Mouse (Mus musculus): Measurements from ENCODE around the gene Phrf1. TPM values are rescaled to one million over a fixed set of nuclear protein-coding genes. Genes with fewer than 3 reads are reported as not detected.
A peak's percentile ranks its signal among the peaks of the same experiment; 100 is the strongest.

Gene Phrf1
- polyA plus RNA-seq, 1 experiment from 2014 or later, result 46.2 TPM

DNA sequence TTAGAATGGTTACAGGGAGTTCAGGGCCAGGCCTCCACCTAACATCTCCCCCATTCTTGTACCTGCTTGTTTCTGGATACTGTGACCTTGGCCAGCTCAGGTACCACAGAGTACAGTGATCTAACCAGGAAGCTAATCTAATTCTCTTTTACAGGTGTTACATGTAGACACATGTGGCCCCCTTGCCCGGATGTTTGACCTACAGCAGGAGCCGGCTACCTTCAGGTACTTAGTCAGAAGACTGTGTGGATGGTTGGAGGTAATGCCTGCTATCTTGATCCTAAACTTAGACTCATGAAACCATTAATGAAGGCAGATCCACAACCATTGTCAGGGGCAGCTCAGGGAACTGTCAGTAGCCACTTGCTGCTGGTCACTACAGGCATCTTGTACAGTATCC, 32.8 kb upstream of the Phrf1 start:
- peaks cover 29% of the 10 kb centered on the region for H3K4me1 ChIP-seq
- H3K4me3 ChIP-seq, result no peak overlapping the region
- no peak overlapping the region for H3K27ac ChIP-seq (replicated peaks)
- WGBS, result 87% methylated on average over 2 of the region's 2 CpGs
- no peak overlapping the region for H3K9ac ChIP-seq
- H3K36me3 ChIP-seq, result peaks cover 17% of the 10 kb centered on the region
- ATAC-seq (ENCODE audit: extremely low read depth, insufficient number of reproducible peaks, low FRiP score, low TSS enrichment), result no peak
- no peaks in the 10 kb centered on the region for H3K27me3 ChIP-seq (replicated peaks)
- H3K4me2 ChIP-seq, result no peak overlapping the region; the same call in 1 of the 2 replicates
- H3K9me3 ChIP-seq, result no peaks in the 10 kb centered on the region

DNA sequence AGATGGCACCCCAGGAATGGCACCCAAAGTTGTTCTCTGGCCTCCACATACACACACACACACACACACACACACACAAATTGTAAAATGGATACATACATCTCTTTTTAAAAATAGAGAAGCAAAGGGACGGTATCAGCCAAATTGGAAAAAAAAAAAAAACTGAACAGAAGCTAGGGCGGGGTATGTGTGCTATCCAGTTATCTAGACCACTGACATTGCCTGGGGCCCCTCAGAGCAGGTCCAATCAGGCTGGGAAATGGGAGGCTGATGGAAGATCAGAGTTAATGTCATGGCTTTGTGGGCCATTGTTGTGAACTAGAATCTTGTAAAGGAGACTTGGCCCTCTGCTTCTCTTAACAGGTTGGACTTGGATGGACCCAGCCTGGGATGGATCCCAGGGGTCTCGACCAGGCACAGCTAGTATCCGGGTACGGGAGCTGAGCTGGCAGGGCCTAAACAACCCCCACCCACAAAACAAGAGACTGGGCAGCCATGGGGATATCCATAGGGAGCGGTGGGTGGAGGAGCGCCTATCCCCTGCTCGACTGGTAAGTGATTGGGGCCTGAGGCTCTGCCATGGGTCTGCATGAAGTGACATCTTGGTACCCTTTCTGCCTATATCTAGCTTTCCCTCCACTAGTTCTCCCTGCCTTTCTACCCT, 31.8 kb upstream of the Phrf1 start:
- Histone ChIP-seq H3K36me3 (peaks cover 7% of the 10 kb centered on the region), H3K27ac (replicated peaks) (no peak overlapping the region), H3K9me3 (no peaks in the 10 kb centered on the region), H3K4me2 (no peak overlapping the region), H3K4me3 (no peak overlapping the region), H3K9ac (no peak overlapping the region), H3K4me1 (peaks cover 23% of the 10 kb centered on the region), H3K27me3 (replicated peaks) (no peaks in the 10 kb centered on the region)
- no peak for ATAC-seq (ENCODE audit: extremely low read depth, insufficient number of reproducible peaks, low FRiP score, low TSS enrichment)
- 76% methylated on average over 8 of the region's 8 CpGs for WGBS

GRCm38 (mm10) chr7:141198121-141198520, 30.5 kb upstream of the Phrf1 start:
- H3K27ac ChIP-seq (replicated peaks), result no peak overlapping the region
- H3K4me3 ChIP-seq, result no peak overlapping the region
- no peak for ATAC-seq (ENCODE audit: extremely low read depth, insufficient number of reproducible peaks, low FRiP score, low TSS enrichment)
- no peaks in the 10 kb centered on the region for H3K27me3 ChIP-seq (replicated peaks)
- H3K4me1 ChIP-seq, result peaks cover 10% of the 10 kb centered on the region
- 85% methylated on average over 4 of the region's 4 CpGs for WGBS
- H3K36me3 ChIP-seq, result no peaks in the 10 kb centered on the region
- H3K9ac ChIP-seq, result no peak overlapping the region
- no peak overlapping the region for H3K4me2 ChIP-seq
- H3K9me3 ChIP-seq, result no peaks in the 10 kb centered on the region

DNA sequence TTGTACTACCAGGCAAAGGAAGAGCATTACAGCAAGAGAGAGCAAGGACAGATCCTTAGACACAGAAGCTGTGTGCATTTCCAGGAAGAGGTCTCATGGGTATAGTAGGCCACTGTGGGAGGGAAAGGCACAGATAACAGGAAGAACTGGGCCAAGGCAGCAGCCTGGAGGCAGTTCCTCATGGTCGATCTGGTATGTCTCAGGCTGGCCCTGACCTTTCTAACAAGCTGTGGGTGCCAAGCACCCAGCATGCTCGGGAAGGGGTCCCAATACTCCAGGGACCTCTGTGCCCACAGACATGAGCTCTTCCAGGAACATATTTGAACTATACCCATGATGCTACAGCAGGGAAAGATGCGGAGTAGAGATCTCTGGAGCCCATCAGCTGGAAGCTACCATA, 24.0 kb upstream of the Phrf1 start:
- no peak overlapping the region for H3K4me3 ChIP-seq
- no peaks in the 10 kb centered on the region for H3K36me3 ChIP-seq
- WGBS, result 71% methylated on average over 3 of the region's 3 CpGs
- H3K9ac ChIP-seq, result no peak overlapping the region
- H3K27ac ChIP-seq (replicated peaks), result no peak overlapping the region
- no peaks in the 10 kb centered on the region; the same call in 1 of the 2 replicates for H3K27me3 ChIP-seq (replicated peaks)
- no peaks in the 10 kb centered on the region for H3K9me3 ChIP-seq
- ATAC-seq (ENCODE audit: extremely low read depth, insufficient number of reproducible peaks, low FRiP score, low TSS enrichment), result no peak
- no peak overlapping the region for H3K4me2 ChIP-seq
- no peaks in the 10 kb centered on the region for H3K4me1 ChIP-seq

GRCm38 (mm10) chr7:141205504-141205903, 23.1 kb upstream of the Phrf1 start:
- 84% methylated on average over 5 of the region's 5 CpGs for WGBS
- ATAC-seq (ENCODE audit: extremely low read depth, insufficient number of reproducible peaks, low FRiP score, low TSS enrichment), result no peak

GRCm38 (mm10) chr7:141206182-141206937, 22.2 kb upstream of the Phrf1 start:
- H3K4me1 ChIP-seq, result 0 out of 2 replicates have a peak, but pooled peaks cover 8% of the 10 kb centered on the region
- no peaks in the 10 kb centered on the region for H3K36me3 ChIP-seq
- no peak overlapping the region for H3K4me3 ChIP-seq
- no peak overlapping the region for H3K27ac ChIP-seq (replicated peaks)
- peaks cover 9% of the 10 kb centered on the region for H3K27me3 ChIP-seq (replicated peaks)
- no peak overlapping the region for H3K4me2 ChIP-seq
- 83% methylated on average over 18 of the region's 18 CpGs for WGBS
- H3K9ac ChIP-seq, result no peak overlapping the region
- no peak for ATAC-seq (ENCODE audit: extremely low read depth, insufficient number of reproducible peaks, low FRiP score, low TSS enrichment)
- H3K9me3 ChIP-seq, result no peaks in the 10 kb centered on the region

More at GRCm38 (mm10) chr7:141205504-141205903, 23.1 kb upstream of the Phrf1 start:
- peaks cover 1% of the 10 kb centered on the region; the same call in 1 of the 2 replicates for H3K27me3 ChIP-seq (replicated peaks)
- H3K4me2 ChIP-seq, result no peak overlapping the region
- H3K4me1 ChIP-seq, result 0 out of 2 replicates have a peak, but pooled peaks cover 8% of the 10 kb centered on the region
- no peak overlapping the region for H3K27ac ChIP-seq (replicated peaks)
- no peak overlapping the region for H3K9ac ChIP-seq
- H3K9me3 ChIP-seq, result no peaks in the 10 kb centered on the region
- no peaks in the 10 kb centered on the region for H3K36me3 ChIP-seq
- H3K4me3 ChIP-seq, result no peak overlapping the region

DNA sequence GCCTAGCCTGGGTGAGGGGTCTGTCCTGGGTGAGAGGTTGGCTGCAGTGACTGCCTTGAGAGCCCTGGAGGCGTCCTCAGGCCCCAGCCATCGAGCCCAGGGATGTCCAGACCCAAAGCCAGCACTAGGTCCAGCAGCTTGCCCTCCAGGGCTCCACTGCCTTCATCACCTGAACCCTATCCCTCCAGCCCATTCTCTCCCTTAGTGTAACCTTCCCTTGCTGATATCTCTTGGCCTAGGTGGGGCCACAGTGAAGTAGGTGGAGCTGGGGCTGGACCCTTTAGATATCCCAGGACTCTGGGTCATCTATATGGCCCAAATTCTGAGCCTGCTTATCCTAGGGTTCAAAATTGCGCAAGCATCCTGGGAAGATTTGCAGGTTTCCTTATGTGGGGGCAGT, 19.1 kb upstream of the Phrf1 start:
- no peak for ATAC-seq (ENCODE audit: extremely low read depth, insufficient number of reproducible peaks, low FRiP score, low TSS enrichment)
- 0 out of 2 replicates have a peak overlapping the region, but pooled peaks have one; percentile 10 for H3K9ac ChIP-seq
- H3K4me2 ChIP-seq, result no peak overlapping the region
- WGBS, result 66% methylated on average over 3 of the region's 3 CpGs
- H3K4me1 ChIP-seq, result peaks cover 17% of the 10 kb centered on the region
- H3K27ac ChIP-seq (replicated peaks), result no peak overlapping the region
- no peak overlapping the region for H3K4me3 ChIP-seq
- H3K27me3 ChIP-seq (replicated peaks), result peaks cover 12% of the 10 kb centered on the region
- no peaks in the 10 kb centered on the region for H3K9me3 ChIP-seq
- no peaks in the 10 kb centered on the region for H3K36me3 ChIP-seq

DNA sequence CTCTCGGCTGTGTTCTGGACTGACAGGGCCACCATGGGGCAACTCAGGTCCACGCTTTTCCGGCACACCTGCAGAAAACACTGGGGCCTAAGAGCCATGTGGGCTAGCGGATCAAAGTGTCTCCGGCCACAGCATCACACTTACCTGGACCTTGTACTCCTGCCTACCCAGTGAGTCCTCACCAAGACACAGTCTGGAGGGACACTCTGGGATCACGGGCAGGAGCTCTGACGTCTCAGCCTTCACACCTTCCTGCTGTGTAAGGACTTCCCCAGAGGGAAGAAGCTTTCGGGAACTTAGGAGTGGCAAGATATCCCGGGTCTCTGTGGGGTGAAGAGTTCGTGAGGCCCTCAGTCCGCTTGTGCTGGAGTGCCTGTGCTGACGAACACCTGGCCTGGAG, 18.4 kb upstream of the Phrf1 start:
- Histone ChIP-seq H3K27me3 (replicated peaks) (peaks cover 12% of the 10 kb centered on the region), H3K4me1 (peaks cover 23% of the 10 kb centered on the region), H3K27ac (replicated peaks) (no peak overlapping the region), H3K36me3 (no peaks in the 10 kb centered on the region), H3K9ac (no peak overlapping the region), H3K4me2 (no peak overlapping the region), H3K4me3 (no peak overlapping the region), H3K9me3 (no peaks in the 10 kb centered on the region)
- 63% methylated on average over 12 of the region's 12 CpGs for WGBS
- ATAC-seq (ENCODE audit: extremely low read depth, insufficient number of reproducible peaks, low FRiP score, low TSS enrichment), result no peak

- Histone ChIP-seq H3K9me3 (no peaks in the 10 kb centered on the region), H3K36me3 (no peaks in the 10 kb centered on the region), H3K27me3 (replicated peaks) (peaks cover 12% of the 10 kb centered on the region), H3K27ac (replicated peaks) (no peak overlapping the region), H3K4me3 (no peak overlapping the region), H3K4me2 (no peak overlapping the region), H3K4me1 (peaks cover 24% of the 10 kb centered on the region), H3K9ac (no peak overlapping the region)
- no peak for ATAC-seq (ENCODE audit: extremely low read depth, insufficient number of reproducible peaks, low FRiP score, low TSS enrichment)
- WGBS, result 80% methylated on average over 14 of the region's 14 CpGs
These were observed 17.9 kb upstream of the Phrf1 start for GRCm38 (mm10) chr7:141210606-141211131.

DNA sequence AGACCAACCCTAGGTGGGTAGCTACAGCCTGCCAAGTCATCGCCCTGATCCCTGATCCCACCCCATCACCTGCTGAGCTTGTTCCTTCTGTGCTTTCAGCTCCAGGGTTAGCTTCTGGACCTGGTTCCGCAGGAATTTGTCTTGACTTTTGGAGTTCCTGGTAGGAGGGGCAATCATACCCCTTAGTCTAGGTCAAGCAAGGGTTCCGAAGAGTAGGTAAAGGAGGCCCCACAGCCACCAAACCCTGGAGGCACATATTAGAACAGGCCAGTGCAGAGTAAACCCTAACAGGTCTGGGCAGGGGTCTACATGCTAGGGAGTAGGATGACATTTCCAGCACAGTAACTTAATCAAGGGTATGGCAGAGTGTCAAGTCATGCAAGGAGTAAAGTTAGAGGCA, 15.5 kb upstream of the Phrf1 start:
- WGBS, result 83% methylated on average over 3 of the region's 3 CpGs
- Histone ChIP-seq H3K4me3 (no peak overlapping the region), H3K4me1 (peaks cover 41% of the 10 kb centered on the region), H3K36me3 (peaks cover 5% of the 10 kb centered on the region; the same call in 1 of the 2 replicates), H3K27me3 (replicated peaks) (peaks cover 12% of the 10 kb centered on the region), H3K9ac (no peak overlapping the region), H3K9me3 (no peaks in the 10 kb centered on the region), H3K27ac (replicated peaks) (no peak overlapping the region), H3K4me2 (no peak overlapping the region)
- ATAC-seq (ENCODE audit: extremely low read depth, insufficient number of reproducible peaks, low FRiP score, low TSS enrichment), result no peak

DNA sequence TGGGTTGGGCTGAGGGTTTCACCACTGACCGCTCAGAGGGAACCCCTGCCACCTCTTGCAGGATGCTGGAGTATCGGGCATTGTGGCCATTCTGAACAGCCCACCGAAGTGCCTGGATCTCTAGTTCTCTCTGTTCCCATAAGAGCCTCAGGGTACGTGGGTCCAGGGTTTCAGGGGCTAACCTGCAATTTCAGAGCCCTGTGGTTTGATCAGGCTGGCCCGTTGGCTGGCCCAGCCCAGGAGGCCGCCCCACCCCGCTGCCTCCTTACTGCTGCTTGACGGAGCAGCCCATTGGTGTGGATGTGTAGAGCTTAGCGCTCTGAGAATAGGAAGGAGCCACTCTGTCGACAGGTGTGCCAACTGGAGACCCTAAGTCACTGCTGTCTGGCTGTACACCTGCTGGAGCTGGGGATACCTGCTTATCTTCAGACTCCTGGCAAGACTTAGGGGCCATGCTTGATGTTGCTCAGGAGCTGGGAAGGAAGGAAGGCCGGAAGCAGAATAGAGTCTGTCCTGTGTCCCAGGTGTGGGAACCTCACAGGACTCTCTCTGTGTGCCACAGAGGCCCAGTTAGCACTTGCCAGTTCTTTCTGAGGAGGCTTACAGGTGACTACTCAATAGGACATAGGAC, 14.9 kb upstream of the Phrf1 start, which contains the start of gene Lmntd2:
TSS of gene Lmntd2 (minus strand) at position 476 of the 631 bp plus-strand sequence.
- peaks cover 12% of the 10 kb centered on the region for H3K27me3 ChIP-seq (replicated peaks)
- peak within 1 kb of the TSS; percentile 74 for H3K27ac ChIP-seq (replicated peaks)
- peaks cover 43% of the 10 kb centered on the region for H3K4me1 ChIP-seq
- H3K9ac ChIP-seq, result peak within 1 kb of the TSS; percentile 84
- peak within 1 kb of the TSS; percentile 77 for H3K4me2 ChIP-seq
- peak within 1 kb of the TSS; percentile 67 for H3K4me3 ChIP-seq
- WGBS, result 86% methylated on average over 11 of the region's 11 CpGs
- peaks cover 11% of the 10 kb centered on the region for H3K36me3 ChIP-seq
- no peaks in the 10 kb centered on the region for H3K9me3 ChIP-seq
- ATAC-seq (ENCODE audit: extremely low read depth, insufficient number of reproducible peaks, low FRiP score, low TSS enrichment), result no peak

Measured in heart, embryonic 13.5 days (tissue).